Mouse (Mus musculus): Measurements from ENCODE around the gene Gm10662.
"Not testable (repeated sequence)": the region's sequence is repeated elsewhere in the genome, so short reads cannot be mapped to it uniquely, and the experiment has no call there.

Gm10662 gene

DNA sequence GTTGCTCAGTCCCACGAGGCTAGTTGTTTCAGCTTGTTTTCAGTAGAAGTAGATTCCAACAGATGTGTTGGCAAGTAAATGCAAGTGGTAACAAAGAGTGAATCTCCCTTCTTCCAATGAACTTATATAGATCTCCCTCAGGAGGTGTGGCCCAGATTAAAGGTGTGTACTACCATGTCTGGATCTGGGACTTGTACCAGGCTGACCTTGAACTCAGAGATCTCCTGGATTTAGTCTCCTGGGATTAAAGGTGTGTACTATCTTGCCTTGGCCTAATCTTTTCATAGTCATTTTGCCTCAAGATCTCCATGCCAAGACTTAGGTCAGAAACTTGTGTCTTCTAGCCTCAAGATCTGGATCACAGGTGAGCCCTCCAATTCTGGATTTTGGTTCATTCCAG is at the start of gene Gm10662:
Gene Gm10662 (minus strand): TSS at position 101 of the 400 bp plus-strand sequence.
- DNase-seq = not testable (repeated sequence)

GRCm38 (mm10) chr7:23163505-23163904 is 19.2 kb upstream of the Gm10662 start:
- DNase-seq = not testable (repeated sequence)
